Mouse (Mus musculus): Measurements from ENCODE around the gene Zfp385b. TPM values are rescaled to one million over a fixed set of nuclear protein-coding genes. Genes with fewer than 3 reads are reported as not detected.

The Zfp385b gene
- polyA plus RNA-seq, 1 experiment from 2014 or later, result 3.1 TPM

- Histone ChIP-seq H3K4me2 (no peak overlapping the region), H3K4me1 (replicated peaks) (no peaks in the 10 kb centered on the region), H3K4me3 (replicated peaks) (no peak overlapping the region), H3K36me3 (no peaks in the 10 kb centered on the region), H3K27ac (no peak overlapping the region), H3K9me3 (replicated peaks) (no peaks in the 10 kb centered on the region), H3K9ac (no peak overlapping the region), H3K27me3 (no peaks in the 10 kb centered on the region)
- ATAC-seq (ENCODE audit: low read depth), result no peak
- no peak for DNase-seq
- 80% methylated on average over 7 of the region's 7 CpGs for WGBS (ENCODE audit: insufficient replicate concordance)
Measured at GRCm38 (mm10) chr2:77745246-77745645, 74.2 kb downstream of the Zfp385b start.

DNA sequence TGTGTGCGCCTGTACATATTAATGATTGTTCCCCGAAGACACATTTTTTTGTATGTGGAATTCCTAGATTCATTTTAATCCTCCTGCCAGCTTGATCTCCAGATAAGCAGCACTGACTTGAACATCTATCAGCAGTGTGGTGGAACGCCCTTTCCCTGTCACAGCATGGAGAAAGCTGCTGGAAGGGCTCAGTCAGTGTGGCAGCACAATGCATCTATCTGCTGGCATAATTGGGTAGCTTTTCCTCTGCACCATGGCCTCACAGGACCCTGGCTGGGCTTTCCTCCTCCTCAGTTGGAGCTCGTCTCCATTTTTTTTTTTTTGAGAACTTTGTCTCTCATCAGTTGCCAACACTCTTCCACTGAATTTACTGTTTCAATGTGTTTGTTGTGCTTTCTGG, 77.1 kb downstream of the Zfp385b start:
- no peaks in the 10 kb centered on the region for H3K27me3 ChIP-seq
- no peak overlapping the region for H3K4me2 ChIP-seq
- H3K4me1 ChIP-seq (replicated peaks), result no peaks in the 10 kb centered on the region
- DNase-seq (no peak), ATAC-seq (ENCODE audit: low read depth) (no peak)
- no peaks in the 10 kb centered on the region for H3K36me3 ChIP-seq
- 58% methylated on average over 4 of the region's 4 CpGs for whole genome bisulfite sequencing (ENCODE audit: insufficient replicate concordance)
- no peak overlapping the region for H3K4me3 ChIP-seq (replicated peaks)
- H3K27ac ChIP-seq, result no peak overlapping the region
- H3K9me3 ChIP-seq (replicated peaks), result no peaks in the 10 kb centered on the region
- no peak overlapping the region for H3K9ac ChIP-seq

GRCm38 (mm10) chr2:77730196-77730595, 89.2 kb downstream of the Zfp385b start:
- Histone ChIP-seq H3K9ac (no peak overlapping the region), H3K4me1 (replicated peaks) (no peaks in the 10 kb centered on the region), H3K9me3 (replicated peaks) (no peaks in the 10 kb centered on the region), H3K27me3 (no peaks in the 10 kb centered on the region), H3K4me2 (no peak overlapping the region), H3K36me3 (no peaks in the 10 kb centered on the region), H3K4me3 (replicated peaks) (no peak overlapping the region), H3K27ac (no peak overlapping the region)
- 52% methylated on average over 2 of the region's 2 CpGs for WGBS (ENCODE audit: insufficient replicate concordance)
- DNase-seq (no peak), ATAC-seq (ENCODE audit: low read depth) (no peak)

DNA sequence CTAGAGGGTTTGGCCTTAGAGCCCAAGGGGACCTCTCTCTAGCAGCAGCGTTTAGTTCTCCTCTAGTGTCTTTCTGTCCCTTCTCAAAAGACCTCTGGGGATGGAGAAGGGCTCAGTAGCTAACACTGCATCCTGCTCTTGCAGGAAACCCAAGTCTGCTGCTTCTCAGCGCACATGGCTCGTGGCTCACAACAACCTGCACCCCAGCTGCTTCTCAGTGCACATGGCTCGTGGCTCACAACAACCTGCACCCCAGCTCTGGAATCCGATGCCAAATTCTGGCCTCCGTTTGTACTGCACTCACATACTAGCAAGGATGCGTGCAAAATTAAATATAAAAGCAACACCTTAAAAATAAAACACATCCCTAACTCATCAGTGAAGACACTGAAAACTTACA, 92.6 kb downstream of the Zfp385b start:
- 63% methylated on average over 7 of the region's 7 CpGs for WGBS (ENCODE audit: insufficient replicate concordance)
- Histone ChIP-seq H3K4me1 (replicated peaks) (no peaks in the 10 kb centered on the region), H3K4me3 (replicated peaks) (no peak overlapping the region), H3K4me2 (no peak overlapping the region), H3K9ac (no peak overlapping the region), H3K27ac (no peak overlapping the region), H3K36me3 (no peaks in the 10 kb centered on the region), H3K27me3 (no peaks in the 10 kb centered on the region), H3K9me3 (replicated peaks) (no peaks in the 10 kb centered on the region)
- no peak for ATAC-seq (ENCODE audit: low read depth)
- no peak for DNase-seq

DNA sequence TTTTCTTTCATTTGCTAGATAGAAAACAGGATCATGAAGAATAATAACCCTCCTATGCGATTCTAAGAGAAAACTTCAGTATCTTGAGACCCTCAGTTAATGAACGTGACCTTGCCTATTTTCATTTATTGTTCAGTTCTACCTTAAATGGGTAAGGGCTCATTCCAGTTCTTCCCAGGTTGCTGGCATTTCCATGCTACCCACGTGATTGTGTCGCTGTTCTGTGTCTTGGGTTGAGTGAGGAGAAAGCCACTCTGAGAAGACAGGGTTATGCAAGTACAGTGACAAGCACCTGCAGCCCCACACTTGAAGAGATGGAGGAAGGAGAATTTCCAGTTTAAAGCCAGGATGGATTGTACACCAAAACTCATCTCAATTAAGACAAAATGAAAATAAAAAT, 98.6 kb downstream of the Zfp385b start:
- WGBS (ENCODE audit: insufficient replicate concordance), result 58% methylated on average over 4 of the region's 4 CpGs
- Histone ChIP-seq H3K9ac (no peak overlapping the region), H3K36me3 (no peaks in the 10 kb centered on the region), H3K27ac (no peak overlapping the region), H3K27me3 (no peaks in the 10 kb centered on the region), H3K4me3 (replicated peaks) (no peak overlapping the region), H3K4me2 (no peak overlapping the region), H3K9me3 (replicated peaks) (no peaks in the 10 kb centered on the region), H3K4me1 (replicated peaks) (no peaks in the 10 kb centered on the region)
- no peak for ATAC-seq (ENCODE audit: low read depth)
- DNase-seq, result no peak

DNA sequence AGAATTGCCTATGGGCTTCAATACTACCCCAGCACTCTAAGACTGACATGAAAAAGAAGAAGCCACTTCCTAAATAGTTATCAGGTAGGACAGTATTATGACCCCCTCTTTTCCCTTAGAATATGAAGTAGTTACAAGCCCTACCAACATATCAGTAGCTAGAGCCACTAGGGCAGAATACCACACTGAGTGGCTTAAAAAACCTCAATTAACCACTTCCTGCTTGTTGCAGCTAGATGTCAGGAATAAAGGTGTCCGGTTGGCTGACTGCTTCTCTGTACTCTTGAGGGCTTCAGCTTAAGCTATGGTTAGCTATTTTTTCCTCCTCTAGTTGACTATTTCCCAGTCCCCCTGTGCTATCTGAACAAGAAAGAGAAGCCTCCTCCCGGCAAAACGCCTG, 103.1 kb downstream of the Zfp385b start:
- 19% methylated on average over 3 of the region's 3 CpGs for WGBS (ENCODE audit: insufficient replicate concordance)
- Histone ChIP-seq H3K36me3 (no peaks in the 10 kb centered on the region), H3K4me1 (replicated peaks) (no peaks in the 10 kb centered on the region), H3K27me3 (no peaks in the 10 kb centered on the region), H3K9me3 (replicated peaks) (no peaks in the 10 kb centered on the region), H3K4me2 (no peak overlapping the region), H3K9ac (no peak overlapping the region), H3K27ac (no peak overlapping the region), H3K4me3 (replicated peaks) (no peak overlapping the region)
- DNase-seq, result no peak
- ATAC-seq (ENCODE audit: low read depth), result no peak

DNA sequence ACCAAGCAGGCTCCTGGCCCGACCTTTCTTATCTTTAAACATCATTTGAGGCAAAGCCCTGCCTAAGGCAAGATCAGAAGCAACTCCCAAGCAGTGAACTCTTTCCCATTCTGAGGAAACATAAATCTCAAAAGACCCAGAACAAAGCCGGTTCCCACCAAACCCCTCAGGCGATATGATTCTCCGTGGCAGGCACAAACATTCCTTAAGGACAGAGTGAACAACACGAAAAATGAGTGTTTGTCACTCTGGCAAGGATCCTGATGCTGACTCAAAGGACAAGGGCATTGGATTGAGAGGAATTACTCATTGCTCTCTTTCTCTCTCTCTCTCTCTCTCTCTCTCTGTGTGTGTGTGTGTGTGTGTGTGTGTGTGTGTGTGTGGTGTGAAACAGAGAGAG, 105.6 kb downstream of the Zfp385b start:
- DNase-seq (no peak), ATAC-seq (ENCODE audit: low read depth) (no peak)
- H3K27me3 ChIP-seq, result no peaks in the 10 kb centered on the region
- no peaks in the 10 kb centered on the region for H3K4me1 ChIP-seq (replicated peaks)
- H3K9me3 ChIP-seq (replicated peaks), result no peaks in the 10 kb centered on the region
- H3K4me2 ChIP-seq, result no peak overlapping the region
- no peak overlapping the region for H3K9ac ChIP-seq
- WGBS (ENCODE audit: insufficient replicate concordance), result 45% methylated on average over 5 of the region's 5 CpGs
- no peak overlapping the region for H3K27ac ChIP-seq
- H3K36me3 ChIP-seq, result no peaks in the 10 kb centered on the region
- no peak overlapping the region for H3K4me3 ChIP-seq (replicated peaks)

DNA sequence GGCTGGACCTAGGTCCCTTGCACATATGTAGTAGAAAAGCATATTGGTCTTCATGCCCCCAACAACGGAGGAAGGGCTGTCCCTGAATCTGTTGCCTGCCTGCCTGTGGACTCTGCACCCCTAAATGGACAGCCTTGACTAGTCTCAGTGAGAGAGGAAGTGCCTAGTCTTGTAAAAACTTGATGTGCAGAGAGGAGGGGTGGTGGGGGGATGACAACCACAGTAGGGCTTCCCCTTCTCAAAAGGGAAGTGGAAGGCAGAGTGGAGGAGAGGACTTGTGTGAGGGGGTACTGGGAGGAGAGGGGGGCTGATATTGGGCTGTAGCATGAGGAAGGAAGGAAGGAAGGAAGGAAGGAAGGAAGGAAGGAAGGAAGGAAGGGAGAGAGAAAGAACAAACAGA, 107.7 kb downstream of the Zfp385b start:
- 18% methylated on average over 1 of the region's 1 CpGs for WGBS (ENCODE audit: insufficient replicate concordance)
- Histone ChIP-seq H3K4me2 (no peak overlapping the region), H3K27ac (no peak overlapping the region)

GRCm38 (mm10) chr2:77709206-77709794, 110.1 kb downstream of the Zfp385b start:
- no peaks in the 10 kb centered on the region for H3K4me1 ChIP-seq (replicated peaks)
- 22% methylated on average over 7 of the region's 7 CpGs for WGBS (ENCODE audit: insufficient replicate concordance)
- ATAC-seq (ENCODE audit: low read depth), result no peak
- no peaks in the 10 kb centered on the region for H3K27me3 ChIP-seq
- H3K9ac ChIP-seq, result no peak overlapping the region
- no peaks in the 10 kb centered on the region for H3K9me3 ChIP-seq (replicated peaks)
- no peak for DNase-seq
- no peak overlapping the region for H3K4me3 ChIP-seq (replicated peaks)
- no peak overlapping the region for H3K27ac ChIP-seq
- no peaks in the 10 kb centered on the region for H3K36me3 ChIP-seq
- no peak overlapping the region for H3K4me2 ChIP-seq

More for the DNA sequence above, 107.7 kb downstream of the Zfp385b start:
- Histone ChIP-seq H3K27me3 (no peaks in the 10 kb centered on the region), H3K4me3 (replicated peaks) (no peak overlapping the region), H3K36me3 (no peaks in the 10 kb centered on the region), H3K9ac (no peak overlapping the region), H3K4me1 (replicated peaks) (no peaks in the 10 kb centered on the region), H3K9me3 (replicated peaks) (no peaks in the 10 kb centered on the region)
- ATAC-seq (ENCODE audit: low read depth) (no peak), DNase-seq (no peak)

- H3K27ac ChIP-seq, result no peak overlapping the region
- no peaks in the 10 kb centered on the region for H3K9me3 ChIP-seq (replicated peaks)
- WGBS (ENCODE audit: insufficient replicate concordance), result 68% methylated on average over 9 of the region's 9 CpGs
- no peak overlapping the region for H3K9ac ChIP-seq
- H3K4me1 ChIP-seq (replicated peaks), result no peaks in the 10 kb centered on the region
- DNase-seq, result no peak
- H3K4me3 ChIP-seq (replicated peaks), result no peak overlapping the region
- H3K4me2 ChIP-seq, result no peak overlapping the region
- no peaks in the 10 kb centered on the region for H3K36me3 ChIP-seq
- ATAC-seq (ENCODE audit: low read depth), result no peak
- H3K27me3 ChIP-seq, result no peaks in the 10 kb centered on the region
Measured at GRCm38 (mm10) chr2:77707138-77707537, 112.3 kb downstream of the Zfp385b start.

- H3K36me3 ChIP-seq, result no peaks in the 10 kb centered on the region
- H3K9ac ChIP-seq, result no peak overlapping the region
- no peak overlapping the region for H3K4me3 ChIP-seq (replicated peaks)
- H3K9me3 ChIP-seq (replicated peaks), result no peaks in the 10 kb centered on the region
- ATAC-seq (ENCODE audit: low read depth) (no peak), DNase-seq (no peak)
- H3K4me2 ChIP-seq, result no peak overlapping the region
- no peaks in the 10 kb centered on the region for H3K27me3 ChIP-seq
- H3K27ac ChIP-seq, result no peak overlapping the region
- WGBS (ENCODE audit: insufficient replicate concordance), result 51% methylated on average over 2 of the region's 2 CpGs
- H3K4me1 ChIP-seq (replicated peaks), result no peaks in the 10 kb centered on the region
Measured at GRCm38 (mm10) chr2:77705476-77705875, 114.0 kb downstream of the Zfp385b start.

DNA sequence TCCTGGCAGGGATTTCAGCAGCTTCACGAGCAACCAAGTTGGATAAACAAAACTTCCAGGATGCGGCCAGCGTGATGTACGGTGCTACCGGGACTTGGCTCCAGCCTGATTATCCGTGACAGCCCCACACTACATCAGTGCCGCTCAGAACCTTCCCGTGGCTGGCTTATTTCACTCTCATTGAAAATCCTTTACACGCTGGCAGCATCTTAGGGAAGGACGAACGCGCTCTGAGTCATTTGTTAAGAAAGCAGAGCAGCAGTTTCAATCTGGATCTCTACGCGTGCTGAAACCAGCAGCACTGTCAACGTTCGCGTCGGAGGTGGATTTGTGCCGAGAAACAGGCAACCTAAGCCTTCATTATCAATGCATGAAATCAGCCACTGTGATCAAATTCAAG, 116.4 kb downstream of the Zfp385b start:
- H3K27ac ChIP-seq, result no peak overlapping the region
- H3K9me3 ChIP-seq (replicated peaks), result no peaks in the 10 kb centered on the region
- ATAC-seq (ENCODE audit: low read depth) (no peak), DNase-seq (no peak)
- no peaks in the 10 kb centered on the region for H3K27me3 ChIP-seq
- H3K4me1 ChIP-seq (replicated peaks), result no peaks in the 10 kb centered on the region
- H3K4me2 ChIP-seq, result no peak overlapping the region
- WGBS (ENCODE audit: insufficient replicate concordance), result 67% methylated on average over 19 of the region's 19 CpGs
- H3K9ac ChIP-seq, result no peak overlapping the region
- no peak overlapping the region for H3K4me3 ChIP-seq (replicated peaks)
- no peaks in the 10 kb centered on the region for H3K36me3 ChIP-seq
